Mouse (Mus musculus) hematopoietic multipotent progenitor cell, adult 10-12 weeks (in vitro differentiated cells): Measurements from ENCODE around the gene Zbed4. TPM values are rescaled to one million over a fixed set of nuclear protein-coding genes. Genes with fewer than 3 reads are reported as not detected.

ENCODE experiments used
- polyA plus RNA-seq: library from polyadenylated mRNA; stranded (reverse); fragments of >175 nt; gene quantifications from 2 replicates; pipeline ENCODE4 v1.2.3, GENCODE M21; 2012; ENCODE audit warnings: low replicate concordance

Zbed4 gene
- polyA plus RNA-seq = 5.3 and 6.3 TPM in 2 replicates

DNA sequence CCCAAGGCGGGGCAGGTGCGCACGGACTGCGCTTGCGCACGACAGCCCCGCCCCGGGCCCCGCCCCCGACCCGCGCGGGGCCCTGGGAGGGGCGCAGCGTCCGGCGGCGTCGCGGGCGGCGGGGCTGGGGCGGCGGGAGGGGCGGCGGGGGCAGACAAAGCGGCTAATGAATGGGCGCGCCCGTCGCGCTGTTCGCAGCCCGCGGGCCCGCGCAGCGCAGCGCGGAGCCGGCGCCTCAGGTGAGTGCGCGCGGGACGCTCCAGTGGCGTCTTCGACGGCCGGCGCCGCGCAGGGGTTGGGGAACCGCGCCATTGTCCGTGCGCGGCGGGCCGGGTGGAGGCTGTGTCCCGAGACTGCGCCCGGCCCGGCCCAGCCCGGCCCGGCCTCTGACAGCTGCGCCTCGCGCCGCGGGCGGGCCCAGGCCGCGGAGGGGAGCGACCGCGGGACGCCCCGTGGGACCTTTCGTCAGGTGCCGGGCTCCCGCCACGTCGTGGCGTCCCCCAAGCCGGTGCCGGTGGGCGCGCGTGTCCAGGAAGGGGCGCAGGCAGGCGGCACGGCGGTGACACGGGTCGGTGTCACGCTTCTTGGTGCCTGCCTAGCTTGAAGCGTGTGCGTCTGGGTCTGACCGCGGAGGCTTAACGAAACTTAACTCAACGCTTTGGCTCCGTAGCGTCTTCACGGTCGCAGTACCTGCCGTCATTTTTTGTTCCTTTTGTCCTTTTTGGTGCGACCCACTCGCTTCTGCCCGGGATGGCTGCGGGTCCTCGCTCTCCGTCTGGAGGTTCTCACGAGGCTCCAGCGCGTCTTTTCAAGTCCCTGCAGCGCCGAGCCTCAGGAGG lies at the start of gene Zbed4:
Gene Zbed4 (plus strand): TSS at position 97 of the 839 bp plus-strand sequence.

GRCm38 (mm10) chr15:88733834-88734571 lies 17.5 kb upstream of the Zbed4 start, which contains the start of gene Brd1:
Brd1 (minus strand) TSS chr15:88734233.

GRCm38 (mm10) chr15:88819026-88819905 lies 67.8 kb downstream of the Zbed4 start, which contains the start of the genes Alg12 and Creld2:
Alg12 (minus strand) TSS chr15:88819318.
Creld2 (plus strand) TSS chr15:88819646.

Other genes with a start within 250 kb of the Zbed4 start
- not detected in 2 replicates for gene Zdhhc25, start 151.4 kb upstream of the Zbed4 start, polyA plus RNA-seq
- gene Brd1, start 17.4 kb upstream of the Zbed4 start, polyA plus RNA-seq = 40.7 and 42.6 TPM in 2 replicates
- 2.2 and 8.6 TPM in 2 replicates for gene Alg12, start 67.7 kb downstream of the Zbed4 start, polyA plus RNA-seq
- 22.5 and 50.6 TPM in 2 replicates for gene Creld2, start 68.0 kb downstream of the Zbed4 start, polyA plus RNA-seq
- gene Pim3, start 110.5 kb downstream of the Zbed4 start, polyA plus RNA-seq = 18.2 and 33.2 TPM in 2 replicates
- not detected in 2 replicates for gene Ttll8, start 202.8 kb downstream of the Zbed4 start, polyA plus RNA-seq
- gene Mlc1, start 227.3 kb downstream of the Zbed4 start, polyA plus RNA-seq = not detected in 2 replicates
- gene Mov10l1, start 231.2 kb downstream of the Zbed4 start, polyA plus RNA-seq = not detected in 2 replicates